Mouse (Mus musculus): Measurements from ENCODE around the gene Axin2. TPM values are rescaled to one million over a fixed set of nuclear protein-coding genes. Genes with fewer than 3 reads are reported as not detected.

Gene Axin2
- polyA plus RNA-seq, 1 experiment from 2014 or later: 6.5 TPM

- ATAC-seq (replicated peaks; ENCODE audit: low FRiP score, low TSS enrichment, low read depth): no peak
- no peak overlapping the region for H3K27ac ChIP-seq (ENCODE audit: low read depth)
- 11% methylated on average over 11 of the region's 11 CpGs for WGBS
Measured at GRCm38 (mm10) chr11:108961651-108962065, 41.5 kb downstream of the Axin2 start.

GRCm38 (mm10) chr11:108963476-108964232, 43.5 kb downstream of the Axin2 start:
- no peaks in the 10 kb centered on the region for H3K27me3 ChIP-seq (replicated peaks; ENCODE audit: control insufficient read depth, insufficient read depth, low read length)
- H3K4me2 ChIP-seq (ENCODE audit: low read length): no peak overlapping the region
- H3K36me3 ChIP-seq (ENCODE audit: control insufficient read depth, insufficient read depth, low read length): no peaks in the 10 kb centered on the region
- H3K4me3 ChIP-seq (ENCODE audit: low read depth, low read length): no peak overlapping the region
- H3K9me3 ChIP-seq (ENCODE audit: control insufficient read depth, low read length): no peaks in the 10 kb centered on the region
- WGBS: 44% methylated on average over 15 of the region's 15 CpGs
- H3K9ac ChIP-seq (ENCODE audit: low read length): no peak overlapping the region
- DNase-seq (ENCODE audit: low spot score) (no peak), ATAC-seq (replicated peaks; ENCODE audit: low FRiP score, low TSS enrichment, low read depth) (no peak)
- no peaks in the 10 kb centered on the region for H3K4me1 ChIP-seq (replicated peaks; ENCODE audit: control insufficient read depth, insufficient read depth, low read length)
- no peak overlapping the region for H3K27ac ChIP-seq (ENCODE audit: low read depth)

More at GRCm38 (mm10) chr11:108961651-108962065, 41.5 kb downstream of the Axin2 start:
- Histone ChIP-seq H3K9ac (ENCODE audit: low read length) (no peak overlapping the region), H3K9me3 (ENCODE audit: control insufficient read depth, low read length) (no peaks in the 10 kb centered on the region), H3K36me3 (ENCODE audit: control insufficient read depth, insufficient read depth, low read length) (no peaks in the 10 kb centered on the region), H3K4me1 (replicated peaks; ENCODE audit: control insufficient read depth, insufficient read depth, low read length) (no peaks in the 10 kb centered on the region), H3K27me3 (replicated peaks; ENCODE audit: control insufficient read depth, insufficient read depth, low read length) (no peaks in the 10 kb centered on the region), H3K4me3 (ENCODE audit: low read depth, low read length) (no peak overlapping the region; the same call in 1 of the 2 replicates), H3K4me2 (ENCODE audit: low read length) (peak overlapping the region; percentile 38)
- no peak for DNase-seq (ENCODE audit: low spot score)

GRCm38 (mm10) chr11:108965740-108966139, 45.6 kb downstream of the Axin2 start:
- Histone ChIP-seq H3K4me1 (replicated peaks; ENCODE audit: control insufficient read depth, insufficient read depth, low read length) (no peaks in the 10 kb centered on the region), H3K27me3 (replicated peaks; ENCODE audit: control insufficient read depth, insufficient read depth, low read length) (no peaks in the 10 kb centered on the region), H3K4me2 (ENCODE audit: low read length) (no peak overlapping the region), H3K27ac (ENCODE audit: low read depth) (no peak overlapping the region), H3K9ac (ENCODE audit: low read length) (no peak overlapping the region), H3K4me3 (ENCODE audit: low read depth, low read length) (no peak overlapping the region), H3K9me3 (ENCODE audit: control insufficient read depth, low read length) (no peaks in the 10 kb centered on the region), H3K36me3 (ENCODE audit: control insufficient read depth, insufficient read depth, low read length) (no peaks in the 10 kb centered on the region)
- ATAC-seq (replicated peaks; ENCODE audit: low FRiP score, low TSS enrichment, low read depth): no peak
- WGBS: 43% methylated on average over 6 of the region's 6 CpGs
- DNase-seq (ENCODE audit: low spot score): no peak

GRCm38 (mm10) chr11:108973459-108973858, 53.3 kb downstream of the Axin2 start:
- ATAC-seq (replicated peaks; ENCODE audit: low FRiP score, low TSS enrichment, low read depth) (no peak), DNase-seq (ENCODE audit: low spot score) (no peak)
- H3K4me3 ChIP-seq (ENCODE audit: low read depth, low read length): no peak overlapping the region
- no peaks in the 10 kb centered on the region for H3K36me3 ChIP-seq (ENCODE audit: control insufficient read depth, insufficient read depth, low read length)
- H3K27ac ChIP-seq (ENCODE audit: low read depth): no peak overlapping the region
- 68% methylated on average over 4 of the region's 4 CpGs for WGBS
- 0 out of 2 replicates have a peak, but pooled peaks cover 4% of the 10 kb centered on the region for H3K4me1 ChIP-seq (replicated peaks; ENCODE audit: control insufficient read depth, insufficient read depth, low read length)
- no peak overlapping the region for H3K9ac ChIP-seq (ENCODE audit: low read length)
- H3K4me2 ChIP-seq (ENCODE audit: low read length): no peak overlapping the region
- H3K9me3 ChIP-seq (ENCODE audit: control insufficient read depth, low read length): no peaks in the 10 kb centered on the region
- H3K27me3 ChIP-seq (replicated peaks; ENCODE audit: control insufficient read depth, insufficient read depth, low read length): no peaks in the 10 kb centered on the region

- Histone ChIP-seq H3K4me3 (ENCODE audit: low read depth, low read length) (no peak overlapping the region), H3K9me3 (ENCODE audit: control insufficient read depth, low read length) (no peaks in the 10 kb centered on the region), H3K9ac (ENCODE audit: low read length) (no peak overlapping the region), H3K36me3 (ENCODE audit: control insufficient read depth, insufficient read depth, low read length) (no peaks in the 10 kb centered on the region), H3K27me3 (replicated peaks; ENCODE audit: control insufficient read depth, insufficient read depth, low read length) (no peaks in the 10 kb centered on the region), H3K4me1 (replicated peaks; ENCODE audit: control insufficient read depth, insufficient read depth, low read length) (0 out of 2 replicates have a peak, but pooled peaks cover 4% of the 10 kb centered on the region), H3K27ac (ENCODE audit: low read depth) (no peak overlapping the region), H3K4me2 (ENCODE audit: low read length) (no peak overlapping the region)
- ATAC-seq (replicated peaks; ENCODE audit: low FRiP score, low TSS enrichment, low read depth) (no peak), DNase-seq (ENCODE audit: low spot score) (no peak)
- 42% methylated on average over 5 of the region's 5 CpGs for WGBS
Measured at GRCm38 (mm10) chr11:108973866-108974265, 53.7 kb downstream of the Axin2 start.

GRCm38 (mm10) chr11:108975583-108975982, 55.4 kb downstream of the Axin2 start:
- Histone ChIP-seq H3K36me3 (ENCODE audit: control insufficient read depth, insufficient read depth, low read length) (no peaks in the 10 kb centered on the region), H3K4me2 (ENCODE audit: low read length) (no peak overlapping the region), H3K27me3 (replicated peaks; ENCODE audit: control insufficient read depth, insufficient read depth, low read length) (no peaks in the 10 kb centered on the region), H3K27ac (ENCODE audit: low read depth) (no peak overlapping the region), H3K4me3 (ENCODE audit: low read depth, low read length) (no peak overlapping the region), H3K9ac (ENCODE audit: low read length) (no peak overlapping the region), H3K9me3 (ENCODE audit: control insufficient read depth, low read length) (no peaks in the 10 kb centered on the region), H3K4me1 (replicated peaks; ENCODE audit: control insufficient read depth, insufficient read depth, low read length) (0 out of 2 replicates have a peak, but pooled peaks cover 4% of the 10 kb centered on the region)
- DNase-seq (ENCODE audit: low spot score): no peak
- WGBS: 32% methylated on average over 11 of the region's 11 CpGs
- ATAC-seq (replicated peaks; ENCODE audit: low FRiP score, low TSS enrichment, low read depth): no peak

GRCm38 (mm10) chr11:108980530-108980929, 60.4 kb downstream of the Axin2 start:
- Histone ChIP-seq H3K36me3 (ENCODE audit: control insufficient read depth, insufficient read depth, low read length) (no peaks in the 10 kb centered on the region), H3K4me3 (ENCODE audit: low read depth, low read length) (no peak overlapping the region), H3K27me3 (replicated peaks; ENCODE audit: control insufficient read depth, insufficient read depth, low read length) (no peaks in the 10 kb centered on the region), H3K9me3 (ENCODE audit: control insufficient read depth, low read length) (no peaks in the 10 kb centered on the region), H3K4me1 (replicated peaks; ENCODE audit: control insufficient read depth, insufficient read depth, low read length) (no peaks in the 10 kb centered on the region), H3K4me2 (ENCODE audit: low read length) (no peak overlapping the region), H3K9ac (ENCODE audit: low read length) (no peak overlapping the region), H3K27ac (ENCODE audit: low read depth) (no peak overlapping the region)
- WGBS: 69% methylated on average over 12 of the region's 12 CpGs
- no peak for DNase-seq (ENCODE audit: low spot score)
- ATAC-seq (replicated peaks; ENCODE audit: low FRiP score, low TSS enrichment, low read depth): no peak

GRCm38 (mm10) chr11:108981012-108981411, 60.9 kb downstream of the Axin2 start:
- no peak for DNase-seq (ENCODE audit: low spot score)
- WGBS: 91% methylated on average over 8 of the region's 8 CpGs
- H3K27ac ChIP-seq (ENCODE audit: low read depth): no peak overlapping the region
- ATAC-seq (replicated peaks; ENCODE audit: low FRiP score, low TSS enrichment, low read depth): no peak
- no peak overlapping the region for H3K4me3 ChIP-seq (ENCODE audit: low read depth, low read length)
- no peaks in the 10 kb centered on the region for H3K27me3 ChIP-seq (replicated peaks; ENCODE audit: control insufficient read depth, insufficient read depth, low read length)
- H3K9me3 ChIP-seq (ENCODE audit: control insufficient read depth, low read length): no peaks in the 10 kb centered on the region
- no peaks in the 10 kb centered on the region for H3K4me1 ChIP-seq (replicated peaks; ENCODE audit: control insufficient read depth, insufficient read depth, low read length)
- no peaks in the 10 kb centered on the region for H3K36me3 ChIP-seq (ENCODE audit: control insufficient read depth, insufficient read depth, low read length)
- H3K4me2 ChIP-seq (ENCODE audit: low read length): no peak overlapping the region
- no peak overlapping the region for H3K9ac ChIP-seq (ENCODE audit: low read length)

Measured in intestine, embryonic 14.5 days (tissue).